Mouse (Mus musculus): ENCODE measurements around the gene Mrpl21. TPM values are rescaled to one million over a fixed set of nuclear protein-coding genes. Genes with fewer than 3 reads are reported as not detected.

Gene Mrpl21
- polyA plus RNA-seq, 1 experiment from 2014 or later = 105 TPM

DNA sequence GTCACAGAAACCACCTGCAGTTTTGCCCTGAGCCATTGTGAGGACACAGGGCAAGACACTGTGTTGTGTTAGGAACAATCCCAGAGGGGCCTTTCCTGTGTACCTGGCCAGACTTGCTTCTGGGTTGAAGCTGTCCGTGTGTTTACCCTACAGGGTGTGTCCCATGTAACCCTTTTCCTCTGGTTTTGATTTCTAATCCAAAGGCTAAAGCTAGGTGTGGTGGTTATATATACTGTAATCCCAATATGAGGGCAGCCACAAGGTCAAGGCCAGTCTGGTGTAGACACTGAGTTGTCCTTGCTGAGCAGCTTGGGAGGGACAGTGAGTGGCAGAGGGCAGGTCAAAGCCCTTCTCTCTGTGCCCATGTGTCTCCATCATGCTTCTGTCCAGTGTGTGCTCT is 53.2 kb downstream of the Mrpl21 start:
- TF ChIP-seq CTCF (IDR thresholded peaks at IDR 0.05) = no peak
- ChIA-PET POLR2A (interaction anchor here (0.5 to 0.9 kb wide), 2 partner anchors 11 to 56 kb away, joined by 4 read pairs; no protein-coding TSS in a partner anchor), CTCF (interaction anchor here (0.9 to 1.8 kb wide), 5 partner anchors 7 to 15 kb away, joined by 3 to 7 read pairs (median 3); no protein-coding TSS in a partner anchor)
- no peaks in the 10 kb centered on the region for H3K27me3 ChIP-seq
- DNase-seq (ENCODE audit: low read depth, low spot score) (no peak), ATAC-seq (no peak)
- in situ Hi-C loops (cut with MboI; ENCODE audit: low pct_unique_long_range_greater_than_20kb) = no loop called here

DNA sequence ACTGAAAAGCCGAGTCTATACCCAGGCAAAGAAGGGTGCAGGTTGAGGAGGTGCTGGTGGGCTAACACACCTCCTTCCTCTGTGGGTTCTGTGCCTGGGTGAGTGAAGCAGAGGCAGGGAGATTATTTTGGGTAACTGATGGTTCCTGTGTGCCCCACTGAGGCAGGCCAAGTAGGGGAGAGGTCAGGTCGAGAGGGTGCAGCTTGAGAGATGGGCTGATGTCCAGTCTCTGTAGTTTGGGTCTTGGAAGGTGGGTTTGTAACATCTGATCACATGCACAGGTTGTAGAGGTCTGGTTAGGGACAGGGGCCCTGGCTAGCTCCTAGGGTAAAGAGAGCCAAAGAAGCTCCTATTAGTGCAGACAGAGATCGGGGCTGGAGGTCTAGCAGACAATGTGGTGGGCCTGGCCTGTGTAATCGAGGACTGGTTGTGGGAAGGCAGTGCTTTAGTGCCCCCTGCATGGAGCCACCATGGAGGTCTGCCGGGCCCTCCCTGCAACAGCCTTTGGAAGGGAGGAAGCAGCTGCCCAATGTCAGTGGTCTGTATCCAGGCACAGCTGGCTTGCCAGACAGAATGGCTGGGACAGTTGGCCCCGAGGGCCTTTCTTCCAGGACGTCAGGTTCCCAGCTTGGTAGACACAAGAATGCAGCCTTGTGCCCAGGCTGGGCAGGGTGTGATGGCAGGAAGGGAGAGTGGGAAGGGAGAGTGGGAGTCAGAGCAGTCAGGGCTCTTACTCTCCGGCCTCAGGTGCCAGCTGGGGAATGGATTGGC is 54.0 kb downstream of the Mrpl21 start:
- TF ChIP-seq CTCF (IDR thresholded peaks at IDR 0.05) = no peak
- ChIA-PET POLR2A (interaction anchor here (0.5 kb wide), 1 partner anchor 55 kb away, joined by 4 read pairs; no protein-coding TSS in a partner anchor), CTCF (interaction anchor here (0.9 to 1.7 kb wide), 2 partner anchors 10 to 11 kb away, joined by 3 read pairs; no protein-coding TSS in a partner anchor)
- ATAC-seq (no peak), DNase-seq (ENCODE audit: low read depth, low spot score) (no peak)
- no peaks in the 10 kb centered on the region for H3K27me3 ChIP-seq
- in situ Hi-C loops (cut with MboI; ENCODE audit: low pct_unique_long_range_greater_than_20kb) = no loop called here

DNA sequence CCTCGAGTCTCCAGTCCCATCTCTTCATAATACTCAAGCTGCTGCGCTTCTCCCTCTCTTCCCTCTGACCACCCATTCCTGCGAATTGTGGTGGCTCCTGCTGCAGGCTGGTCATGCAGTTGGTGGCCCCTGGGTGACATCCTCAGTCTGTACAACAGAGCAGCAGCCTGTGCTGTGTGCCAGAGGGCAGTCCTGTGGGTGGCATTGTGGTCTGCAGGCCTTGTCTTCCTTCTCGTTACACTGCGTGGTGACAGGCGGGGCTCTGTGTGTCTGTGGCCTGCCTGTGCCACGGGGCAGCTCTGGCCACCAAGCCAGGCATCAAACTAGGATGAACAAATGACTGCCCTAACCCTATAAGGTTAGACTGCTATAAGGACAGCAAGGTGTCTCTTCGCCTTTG is 56.5 kb downstream of the Mrpl21 start:
- DNase-seq (ENCODE audit: low read depth, low spot score) (no peak), ATAC-seq (no peak)
- TF ChIP-seq CTCF (IDR thresholded peaks at IDR 0.05) = no peak
- H3K27me3 ChIP-seq = no peaks in the 10 kb centered on the region
- POLR2A ChIA-PET = no interaction called here
- in situ Hi-C loops (cut with MboI; ENCODE audit: low pct_unique_long_range_greater_than_20kb) = no loop called here
- CTCF ChIA-PET = interaction anchor here (1.8 to 3.2 kb wide), 2 partner anchors 12 to 15 kb away, joined by 9 to 11 read pairs; no protein-coding TSS in a partner anchor

DNA sequence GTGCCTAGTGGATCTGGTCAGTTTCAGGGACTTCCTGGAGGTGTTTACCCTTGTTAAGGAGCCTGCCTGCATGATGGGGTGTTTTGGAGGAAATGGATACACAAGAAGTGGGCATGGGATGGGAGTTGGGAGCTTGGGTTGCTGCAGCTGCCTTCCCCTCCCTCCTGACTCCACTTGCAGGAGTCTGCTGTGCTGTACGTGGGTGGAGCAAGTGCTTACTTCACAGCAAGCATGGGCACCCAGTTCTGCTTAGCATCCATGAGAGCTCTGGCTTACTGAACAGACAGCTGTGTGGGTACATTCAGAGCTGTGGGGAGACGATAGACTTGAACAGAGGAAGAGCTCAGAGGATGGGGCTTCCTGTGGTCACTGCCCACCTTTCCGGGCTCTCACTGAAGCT is 58.3 kb downstream of the Mrpl21 start:
- in situ Hi-C loops (cut with MboI; ENCODE audit: low pct_unique_long_range_greater_than_20kb) = no loop called here
- CTCF ChIA-PET = interaction anchor here (1.8 to 3.2 kb wide), 2 partner anchors 10 to 13 kb away, joined by 9 to 11 read pairs; no protein-coding TSS in a partner anchor
- H3K27me3 ChIP-seq = no peaks in the 10 kb centered on the region
- POLR2A ChIA-PET = no interaction called here
- DNase-seq (ENCODE audit: low read depth, low spot score) (no peak), ATAC-seq (no peak)
- TF ChIP-seq CTCF (IDR thresholded peaks at IDR 0.05) = no peak

Other genes starting within 250 kb of the Mrpl21 start
- 11.1 TPM for gene Ighmbp2, start 116 bp downstream of the Mrpl21 start, polyA plus RNA-seq (2021)
- gene Cpt1a, start 39.4 kb downstream of the Mrpl21 start, polyA plus RNA-seq (2021) = 109 TPM
- gene Tesmin, start 106.0 kb downstream of the Mrpl21 start, polyA plus RNA-seq (2021) = 0.64 TPM
- not detected for gene Gal, start 131.6 kb downstream of the Mrpl21 start, polyA plus RNA-seq (2021)

Measured in Patski (cell line).